Mouse (Mus musculus) cerebellum, adult 2 months (tissue): ENCODE results near the gene Hectd2.

Experiments
- CTCF ChIP-seq: fragments of 200-500 bp; IDR thresholded peaks from 2 replicates; pipeline ENCODE4 v1.5.1; 2011; ENCODE audit warnings: low read depth, mild to moderate bottlenecking, control low read depth, low read length, moderate library complexity, borderline replicate concordance; ENCODE audit not compliant: insufficient read depth
- POLR2A ChIP-seq: fragments of 200-500 bp; IDR thresholded peaks from 2 replicates; pipeline ENCODE4 v1.6.1; 2011; ENCODE audit warnings: low read length, control low read depth, borderline replicate concordance; ENCODE audit not compliant: insufficient read depth

DNA sequence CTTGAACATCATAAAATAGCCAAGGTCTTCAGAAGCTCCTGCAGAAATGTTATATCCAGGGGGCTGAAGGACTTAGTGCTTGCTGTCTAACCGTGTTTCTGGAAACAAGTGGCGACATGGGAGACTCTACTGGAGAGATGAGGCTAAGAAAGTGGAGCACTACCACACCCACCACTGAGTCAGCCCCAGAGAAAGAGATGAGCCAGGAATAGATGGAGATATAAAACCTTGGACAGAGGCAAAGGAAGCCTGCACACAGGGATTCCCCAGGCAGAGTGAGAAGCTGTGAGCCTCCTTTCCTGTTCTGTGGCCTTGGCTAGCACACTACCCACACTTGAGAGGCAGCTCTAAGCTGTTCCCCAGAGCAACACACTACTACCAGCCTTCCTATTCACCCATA, 49.7 kb upstream of the Hectd2 start:
- TF ChIP-seq CTCF (no peak), POLR2A (no peak)
